Mouse (Mus musculus) CH12.LX (cell line): ENCODE results near the gene Tigd2.

Experiments used
- ELF1 ChIP-seq: IDR thresholded peaks from 2 replicates; pipeline ENCODE4 v1.6.1; 2014; ENCODE audit warnings: low read depth, mild to moderate bottlenecking, inconsistent platforms, low read length, improper control_type of control experiment
- ETS1 ChIP-seq: conservative IDR thresholded peaks from 2 replicates; pipeline ENCODE4 v1.6.1; 2012; ENCODE audit warnings: low read depth, mild to moderate bottlenecking, inconsistent platforms, low read length, improper control_type of control experiment, moderate library complexity
- HCFC1 ChIP-seq: IDR thresholded peaks from 2 replicates; pipeline ENCODE4 v1.6.1; 2012; ENCODE audit warnings: low read depth, mild to moderate bottlenecking, inconsistent platforms, low read length, improper control_type of control experiment
- JUND ChIP-seq: conservative IDR thresholded peaks from 2 replicates; pipeline ENCODE4 v1.6.1; 2011; ENCODE audit warnings: low read depth, low read length, improper control_type of control experiment
- KAT2A ChIP-seq: IDR thresholded peaks from 2 replicates; pipeline ENCODE4 v1.6.1; 2012; ENCODE audit warnings: low read length, improper control_type of control experiment, inconsistent platforms; ENCODE audit not compliant: insufficient replicate concordance
- MAX ChIP-seq: IDR thresholded peaks from 2 replicates; pipeline ENCODE4 v1.6.1; 2011; ENCODE audit warnings: low read length, improper control_type of control experiment
- NRF1 ChIP-seq: IDR thresholded peaks from 2 replicates; pipeline ENCODE4 v1.6.1; 2014; ENCODE audit warnings: low read depth, mild to moderate bottlenecking, inconsistent platforms, low read length, improper control_type of control experiment, moderate library complexity
- RAD21 ChIP-seq: IDR thresholded peaks from 2 replicates; pipeline ENCODE4 v1.6.1; 2011; ENCODE audit warnings: low read depth, mild to moderate bottlenecking, low read length, improper control_type of control experiment, moderate library complexity
- USF1 ChIP-seq: IDR thresholded peaks from 2 replicates; pipeline ENCODE4 v1.6.1; 2014; ENCODE audit warnings: low read depth, mild to moderate bottlenecking, inconsistent platforms, low read length, improper control_type of control experiment
- USF2 ChIP-seq: conservative IDR thresholded peaks from 2 replicates; pipeline ENCODE4 v1.6.1; 2011; ENCODE audit warnings: low read depth, low read length, improper control_type of control experiment
- ZC3H11A ChIP-seq: IDR thresholded peaks from 2 replicates; pipeline ENCODE4 v1.6.1; 2012; ENCODE audit warnings: low read depth, mild to moderate bottlenecking, inconsistent platforms, low read length, improper control_type of control experiment
- ZKSCAN1 ChIP-seq: IDR thresholded peaks from 2 replicates; pipeline ENCODE4 v1.6.1; 2012; ENCODE audit warnings: low read depth, inconsistent platforms, low read length, improper control_type of control experiment, borderline replicate concordance
- ZNF384 ChIP-seq: IDR thresholded peaks from 2 replicates; pipeline ENCODE4 v1.6.1; 2012; ENCODE audit warnings: low read depth, low read length, improper control_type of control experiment, inconsistent platforms

DNA sequence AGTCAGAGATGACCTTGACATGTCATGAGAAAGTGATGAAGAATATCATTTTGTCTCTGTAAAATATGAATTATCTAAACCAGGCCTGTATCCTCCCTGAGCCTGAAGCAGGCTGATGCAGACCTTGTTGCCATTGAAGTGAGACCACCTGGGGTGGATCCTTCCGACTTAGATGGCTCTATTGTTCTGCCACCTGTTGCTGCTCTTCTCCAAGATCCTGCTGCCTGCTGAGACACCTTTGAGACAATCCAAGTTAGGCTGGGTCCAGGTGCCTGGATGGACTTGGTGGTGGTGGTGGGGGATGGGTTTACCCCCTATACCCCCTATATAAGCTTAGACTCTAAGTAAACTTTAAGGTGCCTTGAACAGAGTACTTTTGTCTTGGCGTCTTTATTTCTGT lies 39.7 kb upstream of the Tigd2 start:
- no peak for TF ChIP-seq ZC3H11A
- TF ChIP-seq HCFC1: no peak
- no peak for TF ChIP-seq ETS1
- no peak for TF ChIP-seq NRF1
- no peak for TF ChIP-seq KAT2A
- TF ChIP-seq JUND: no peak
- no peak for TF ChIP-seq MAX
- TF ChIP-seq ELF1: no peak
- no peak for TF ChIP-seq RAD21
- no peak for TF ChIP-seq ZKSCAN1
- no peak for TF ChIP-seq ZNF384
- TF ChIP-seq USF1: no peak
- TF ChIP-seq USF2: no peak
